Mouse (Mus musculus) heart, embryonic 10.5 days (tissue): ENCODE results near the gene Arl2. TPM values are rescaled to one million over a fixed set of nuclear protein-coding genes. Genes with fewer than 3 reads are reported as not detected.
A peak's percentile ranks its signal among the peaks of the same experiment; 100 is the strongest.
"Not testable (repeated sequence)": the region's sequence is repeated elsewhere in the genome, so short reads cannot be mapped to it uniquely, and the experiment has no call there.

Experiments
- DNase-seq: peaks from one replicate; pipeline ENCODE4 v3.0.0-alpha.2; 2017; ENCODE audit warnings: low spot score
- H3K27ac ChIP-seq: fragments of 300-500 bp; sonication (generic); 2 replicates; pipeline ENCODE4 v1.5.1; 2016; ENCODE audit warnings: mild to moderate bottlenecking
- H3K27me3 ChIP-seq: fragments of 300-500 bp; sonication (generic); 2 replicates; pipeline ENCODE4 v1.6.1; 2016; ENCODE audit warnings: mild to moderate bottlenecking; ENCODE audit not compliant: poor library complexity, insufficient read depth, severe bottlenecking
- H3K36me3 ChIP-seq: fragments of 300-500 bp; sonication (generic); 2 replicates; pipeline ENCODE4 v1.6.1; 2016; ENCODE audit warnings: mild to moderate bottlenecking, moderate library complexity
- H3K4me1 ChIP-seq: fragments of 300-500 bp; sonication (generic); 2 replicates; pipeline ENCODE4 v1.6.1; 2016; ENCODE audit warnings: mild to moderate bottlenecking
- H3K4me3 ChIP-seq: fragments of 300-500 bp; sonication (generic); 2 replicates; pipeline ENCODE4 v1.5.1; 2016; ENCODE audit warnings: mild to moderate bottlenecking, moderate library complexity
- H3K9me3 ChIP-seq: fragments of 300-500 bp; sonication (generic); 2 replicates; pipeline ENCODE4 v1.6.1; 2016; ENCODE audit warnings: mild to moderate bottlenecking, moderate library complexity
- WGBS: fragments of 180-500 bp; shearing (Covaris S2); methylation state at CpG from one replicate; pipeline ENCODE4 v1.1.7; 2016; 5-methylcytosine and 5-hydroxymethylcytosine counted together
- polyA plus RNA-seq: library from polyadenylated mRNA; unstranded; fragments of >200 nt; fragmentation: Nextera tagmentation; extraction: Ambion mirVana; gene quantifications from 2 replicates; pipeline ENCODE4 v1.2.1, GENCODE M21; 2016

Gene Arl2
- polyA plus RNA-seq, 1 experiment from 2014 or later: 105 TPM

- DNase-seq: peak; percentile 98
- Histone ChIP-seq H3K27me3 (no peaks in the 10 kb centered on the region), H3K36me3 (peaks cover 18% of the 10 kb centered on the region), H3K4me3 (peak within 1 kb of the TSS; percentile 85), H3K27ac (peak within 1 kb of the TSS; percentile 98), H3K9me3 (no peaks in the 10 kb centered on the region), H3K4me1 (peaks cover 17% of the 10 kb centered on the region)
- under 1% methylated on average over 67 of the region's 68 CpGs for WGBS
These were observed 512 bp downstream of the Arl2 start, which contains the start of gene Batf2 for GRCm38 (mm10) chr19:6140678-6141393. Gene Batf2, plus strand, starts transcription at chr19:6140983.

- WGBS: 8% methylated on average over 16 of the region's 16 CpGs
- Histone ChIP-seq H3K27me3 (no peaks in the 10 kb centered on the region), H3K9me3 (no peaks in the 10 kb centered on the region), H3K36me3 (peaks cover 23% of the 10 kb centered on the region), H3K27ac (peak overlapping the region; percentile 98), H3K4me3 (peak overlapping the region; percentile 85), H3K4me1 (peaks cover 17% of the 10 kb centered on the region)
- DNase-seq: no peak
These were observed 1.0 kb downstream of the Arl2 start for GRCm38 (mm10) chr19:6140374-6140677.

GRCm38 (mm10) chr19:6139701-6140100 is 1.6 kb downstream of the Arl2 start:
- 94% methylated on average over 6 of the region's 6 CpGs for WGBS
- H3K4me1 ChIP-seq: peaks cover 17% of the 10 kb centered on the region
- DNase-seq: no peak
- H3K4me3 ChIP-seq: peak overlapping the region; percentile 85
- peak overlapping the region; percentile 98 for H3K27ac ChIP-seq
- no peaks in the 10 kb centered on the region for H3K9me3 ChIP-seq
- H3K27me3 ChIP-seq: no peaks in the 10 kb centered on the region
- peaks cover 29% of the 10 kb centered on the region for H3K36me3 ChIP-seq

GRCm38 (mm10) chr19:6136397-6136796 is 5.0 kb downstream of the Arl2 start:
- Histone ChIP-seq H3K36me3 (peaks cover 35% of the 10 kb centered on the region), H3K9me3 (no peaks in the 10 kb centered on the region), H3K4me3 (no peak overlapping the region), H3K27ac (no peak overlapping the region), H3K4me1 (peaks cover 15% of the 10 kb centered on the region), H3K27me3 (no peaks in the 10 kb centered on the region)
- DNase-seq: no peak
- WGBS: 85% methylated on average over 3 of the region's 3 CpGs

GRCm38 (mm10) chr19:6133197-6133596 is 8.2 kb downstream of the Arl2 start:
- H3K4me3 ChIP-seq, DNase-seq, H3K4me1 ChIP-seq, H3K27me3 ChIP-seq, H3K9me3 ChIP-seq, H3K27ac ChIP-seq: not testable (repeated sequence)
- peaks cover 35% of the 10 kb centered on the region for H3K36me3 ChIP-seq
- 50% methylated on average over 1 of the region's 1 CpGs for WGBS

GRCm38 (mm10) chr19:6132171-6132827 is 9.0 kb downstream of the Arl2 start:
- DNase-seq: peak; percentile 90

GRCm38 (mm10) chr19:6130414-6131128 is 10.8 kb downstream of the Arl2 start:
- Histone ChIP-seq H3K4me1 (peaks cover 10% of the 10 kb centered on the region), H3K36me3 (peaks cover 15% of the 10 kb centered on the region)
- H3K27ac ChIP-seq, DNase-seq, H3K27me3 ChIP-seq, H3K9me3 ChIP-seq, H3K4me3 ChIP-seq: not testable (repeated sequence)
- WGBS: 63% methylated on average over 7 of the region's 7 CpGs

More at GRCm38 (mm10) chr19:6132171-6132827, 9.0 kb downstream of the Arl2 start:
- no peak overlapping the region for H3K4me3 ChIP-seq
- 78% methylated on average over 7 of the region's 7 CpGs for WGBS
- peaks cover 31% of the 10 kb centered on the region for H3K36me3 ChIP-seq
- H3K9me3 ChIP-seq: no peaks in the 10 kb centered on the region
- H3K27ac ChIP-seq: peak overlapping the region; percentile 30; the same call in 1 of the 2 replicates
- H3K27me3 ChIP-seq: no peaks in the 10 kb centered on the region
- peaks cover 10% of the 10 kb centered on the region for H3K4me1 ChIP-seq

- H3K27me3 ChIP-seq: no peaks in the 10 kb centered on the region
- H3K27ac ChIP-seq: peak within 1 kb of the TSS; percentile 92
- no peaks in the 10 kb centered on the region for H3K36me3 ChIP-seq
- WGBS: 0% methylated on average over 32 of the region's 32 CpGs
- H3K4me3 ChIP-seq: peak within 1 kb of the TSS; percentile 64
- peaks cover 10% of the 10 kb centered on the region for H3K4me1 ChIP-seq
- H3K9me3 ChIP-seq: no peaks in the 10 kb centered on the region
- DNase-seq: peak; percentile 98
These were observed 13.5 kb downstream of the Arl2 start, which contains the start of gene Snx15 for GRCm38 (mm10) chr19:6127760-6128341. Gene Snx15, minus strand, starts transcription at chr19:6128304.

- Histone ChIP-seq H3K36me3 (no peaks in the 10 kb centered on the region), H3K4me3 (peak overlapping the region; percentile 64), H3K27ac (peak overlapping the region; percentile 92; the same call in 1 of the 2 replicates), H3K27me3 (no peaks in the 10 kb centered on the region), H3K4me1 (peaks cover 13% of the 10 kb centered on the region), H3K9me3 (no peaks in the 10 kb centered on the region)
- no peak for DNase-seq
- 68% methylated on average over 10 of the region's 10 CpGs for WGBS
These were observed 14.4 kb downstream of the Arl2 start for GRCm38 (mm10) chr19:6126789-6127580.

- no peaks in the 10 kb centered on the region for H3K27me3 ChIP-seq
- H3K9me3 ChIP-seq: no peaks in the 10 kb centered on the region
- no peak for DNase-seq
- no peaks in the 10 kb centered on the region for H3K36me3 ChIP-seq
- H3K4me3 ChIP-seq: no peak overlapping the region
- 22% methylated on average over 4 of the region's 4 CpGs for WGBS
- no peak overlapping the region for H3K27ac ChIP-seq
- H3K4me1 ChIP-seq: peaks cover 16% of the 10 kb centered on the region
These were observed 15.1 kb downstream of the Arl2 start for GRCm38 (mm10) chr19:6126289-6126688.

- Histone ChIP-seq H3K9me3 (no peaks in the 10 kb centered on the region), H3K4me1 (peaks cover 19% of the 10 kb centered on the region), H3K27ac (no peak overlapping the region), H3K36me3 (peaks cover 4% of the 10 kb centered on the region; the same call in 1 of the 2 replicates), H3K27me3 (no peaks in the 10 kb centered on the region), H3K4me3 (no peak overlapping the region)
- DNase-seq: no peak
- 68% methylated on average over 2 of the region's 2 CpGs for WGBS
These were observed 16.4 kb downstream of the Arl2 start for GRCm38 (mm10) chr19:6124898-6125297.

GRCm38 (mm10) chr19:6123330-6123729 is 18.0 kb downstream of the Arl2 start:
- Histone ChIP-seq H3K9me3 (no peaks in the 10 kb centered on the region), H3K27ac (no peak overlapping the region), H3K36me3 (peaks cover 4% of the 10 kb centered on the region; the same call in 1 of the 2 replicates), H3K4me1 (peaks cover 21% of the 10 kb centered on the region), H3K27me3 (no peaks in the 10 kb centered on the region), H3K4me3 (no peak overlapping the region)
- no peak for DNase-seq
- 86% methylated on average over 8 of the region's 8 CpGs for WGBS
